Mouse (Mus musculus) lung, postnatal 0 days (tissue): ENCODE results near the gene Fam219b.

Experiments used
- CTCF ChIP-seq: IDR thresholded peaks from 2 replicates; pipeline ENCODE4 v1.5.1; 2016; ENCODE audit warnings: antibody characterized with exemption, mild to moderate bottlenecking
- EP300 ChIP-seq: IDR thresholded peaks from 2 replicates; pipeline ENCODE4 v1.6.1; 2016; ENCODE audit warnings: antibody characterized with exemption, mild to moderate bottlenecking, control low read depth

DNA sequence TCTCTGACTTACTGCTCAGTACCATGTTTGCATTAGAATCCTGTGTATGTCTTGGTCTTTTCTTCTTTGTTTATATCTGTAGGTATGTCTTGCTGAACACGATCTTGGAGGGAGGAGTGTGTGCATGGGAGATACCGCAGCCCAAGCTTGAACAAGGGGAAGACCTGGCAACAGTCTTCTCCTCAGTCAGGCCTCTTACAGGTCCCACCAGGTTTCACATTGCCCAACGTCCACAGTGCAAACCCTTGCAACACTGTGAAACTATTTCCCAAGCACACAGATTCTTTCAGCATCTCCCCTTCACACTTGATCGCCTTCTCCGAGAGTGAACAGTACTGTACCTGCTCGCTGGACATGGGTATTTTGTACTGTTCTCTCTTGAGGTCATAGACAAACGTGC lies 49.5 kb upstream of the Fam219b start:
- TF ChIP-seq CTCF (no peak), EP300 (no peak)
